Mouse (Mus musculus) spleen, postnatal 10 days (tissue): ENCODE measurements around the gene Matk.

Experiments used
- DNase-seq, 2 experiments: peaks; one replicate each; pipeline ENCODE4 v3.0.0; 2021 to 2022; ENCODE audit warnings: low spot score in 2 of 2

The Matk gene

DNA sequence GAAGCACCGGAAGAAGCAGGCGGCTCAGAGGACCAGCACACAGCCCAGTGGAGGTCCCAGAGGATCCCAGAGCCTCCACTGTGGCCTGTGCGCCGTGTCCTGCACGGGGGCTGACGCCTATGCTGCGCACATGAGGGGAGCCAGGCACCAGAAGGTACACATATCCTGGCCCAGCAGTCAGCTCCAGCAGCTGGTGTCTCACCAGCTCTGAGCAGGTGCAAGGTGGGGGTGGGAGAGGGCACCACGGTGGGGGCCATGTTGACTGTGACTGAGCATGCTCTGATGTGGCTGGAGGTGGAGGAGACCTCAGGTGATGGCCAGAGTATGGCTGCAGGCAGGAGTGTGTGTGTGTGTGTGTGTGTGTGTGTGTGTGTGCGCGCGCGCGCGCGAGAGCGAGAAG is 10.7 kb upstream of the Matk start:
- no peak for DNase-seq

DNA sequence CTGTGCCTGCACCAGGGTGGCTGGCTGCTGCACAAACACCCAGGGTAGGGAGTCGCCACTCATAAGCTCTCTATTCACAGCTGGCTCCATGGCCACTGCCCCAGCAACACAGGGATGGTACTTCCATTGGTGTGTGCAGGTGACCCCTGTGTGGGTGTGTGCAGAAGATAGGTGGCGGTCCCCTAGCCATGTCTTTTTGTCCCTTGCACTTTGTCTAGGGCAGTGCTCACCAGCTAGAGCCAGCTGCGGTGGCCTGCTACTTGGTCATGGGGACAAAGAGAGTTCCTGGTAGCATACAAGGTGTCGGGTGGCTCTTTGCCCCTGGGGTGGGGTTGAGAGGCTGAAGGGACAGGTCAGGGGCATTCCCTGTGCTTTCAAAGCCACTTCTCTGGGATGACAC is 8.6 kb upstream of the Matk start:
- no peak for DNase-seq

DNA sequence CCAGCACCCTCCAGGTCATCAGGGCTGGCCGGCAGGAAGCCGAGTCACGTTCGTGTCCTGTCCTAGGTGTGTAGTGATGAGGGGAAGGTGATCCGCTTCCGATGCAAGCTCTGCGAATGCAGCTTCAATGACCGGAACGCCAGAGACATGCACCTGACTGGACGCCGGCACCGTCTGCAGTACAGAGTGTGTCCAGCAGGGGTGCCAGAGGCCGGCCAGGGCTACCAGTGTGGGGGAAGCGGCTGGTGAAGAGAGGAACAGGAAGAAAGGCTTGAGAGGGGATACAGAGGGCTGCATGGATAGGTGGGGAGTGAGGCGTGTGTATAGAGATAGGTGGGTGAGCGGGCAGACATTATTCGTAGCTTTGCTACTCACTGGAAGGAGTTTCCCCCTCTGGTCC is 8.1 kb upstream of the Matk start:
- peak; percentile 82 to 88 for DNase-seq

DNA sequence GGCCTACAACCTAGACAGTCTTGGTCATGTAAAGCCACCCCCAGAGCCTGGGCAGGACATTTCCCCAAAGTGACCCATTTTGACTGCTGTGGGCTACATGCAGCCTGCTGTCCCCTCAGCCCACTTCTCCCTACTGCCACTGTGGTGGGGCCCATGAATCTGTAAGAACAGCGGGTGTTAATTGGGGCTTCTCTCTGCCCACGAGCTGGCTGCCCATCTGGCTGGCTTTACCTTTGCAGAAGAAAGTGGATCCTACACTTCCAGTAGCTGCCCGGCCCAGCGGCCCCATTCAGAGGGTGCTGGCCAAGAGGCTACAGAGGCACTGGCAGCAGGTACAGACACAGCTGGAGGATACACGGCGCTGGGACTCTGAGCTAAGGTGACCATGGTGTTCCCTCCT is 7.6 kb upstream of the Matk start:
- DNase-seq, result no peak

DNA sequence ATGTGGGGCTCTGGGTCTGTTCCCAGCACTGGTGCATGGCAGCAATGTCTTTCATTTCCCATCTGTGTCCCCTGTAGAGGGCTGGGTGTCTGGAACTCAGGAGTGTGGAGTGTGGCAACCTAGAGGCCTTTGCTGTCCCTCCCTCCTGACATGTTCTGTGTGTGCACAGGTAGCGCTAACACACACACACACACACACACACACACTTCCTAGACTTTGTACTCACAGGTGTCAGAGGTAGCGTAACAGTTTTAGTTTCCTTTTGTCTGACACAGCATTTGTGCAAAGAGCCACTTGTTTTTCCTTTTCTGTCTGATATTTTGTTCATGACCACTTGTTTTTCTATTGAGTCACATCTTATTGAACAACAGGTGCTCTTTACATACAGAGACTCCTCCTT is 4.9 kb upstream of the Matk start:
- no peak for DNase-seq

DNA sequence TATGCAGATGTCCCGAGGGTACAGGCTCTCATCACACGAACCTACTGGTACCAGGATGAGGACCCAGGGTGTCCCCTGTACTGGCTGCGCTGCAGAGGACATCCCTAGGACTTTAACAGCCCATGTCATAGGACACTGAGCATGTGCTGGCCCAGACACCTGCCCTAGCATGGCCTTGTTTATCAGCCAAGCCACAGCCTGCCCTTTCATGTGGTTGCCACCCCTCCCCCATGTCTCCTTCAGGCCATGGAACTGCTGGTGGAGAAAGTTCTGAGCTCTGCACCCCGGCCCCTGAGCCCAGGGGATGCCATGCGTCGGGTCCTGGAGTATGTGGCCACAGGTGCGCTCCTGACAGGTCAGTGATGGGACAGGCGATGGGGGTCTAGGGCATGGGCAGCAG is 3.3 kb upstream of the Matk start:
- DNase-seq, result no peak

DNA sequence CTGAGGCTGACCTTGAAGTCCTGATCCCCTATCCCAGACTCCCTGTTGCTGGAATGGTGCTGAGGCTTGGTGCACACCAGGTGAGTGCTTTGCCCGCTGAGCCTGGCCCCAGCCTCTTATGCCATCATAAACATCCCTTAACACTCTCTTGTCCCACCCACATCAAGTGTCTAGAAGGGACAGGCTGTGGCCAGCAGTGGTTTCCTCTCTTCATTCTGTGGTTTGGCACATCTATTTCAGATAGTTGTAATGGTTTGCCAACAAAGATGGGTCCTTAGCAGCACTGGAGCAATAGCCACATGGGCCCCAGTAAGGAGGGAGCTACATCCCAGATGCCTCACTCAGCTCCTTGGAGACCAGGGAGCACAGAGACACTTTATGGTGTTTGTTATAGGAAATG is 2.2 kb downstream of the Matk start:
- no peak for DNase-seq

DNA sequence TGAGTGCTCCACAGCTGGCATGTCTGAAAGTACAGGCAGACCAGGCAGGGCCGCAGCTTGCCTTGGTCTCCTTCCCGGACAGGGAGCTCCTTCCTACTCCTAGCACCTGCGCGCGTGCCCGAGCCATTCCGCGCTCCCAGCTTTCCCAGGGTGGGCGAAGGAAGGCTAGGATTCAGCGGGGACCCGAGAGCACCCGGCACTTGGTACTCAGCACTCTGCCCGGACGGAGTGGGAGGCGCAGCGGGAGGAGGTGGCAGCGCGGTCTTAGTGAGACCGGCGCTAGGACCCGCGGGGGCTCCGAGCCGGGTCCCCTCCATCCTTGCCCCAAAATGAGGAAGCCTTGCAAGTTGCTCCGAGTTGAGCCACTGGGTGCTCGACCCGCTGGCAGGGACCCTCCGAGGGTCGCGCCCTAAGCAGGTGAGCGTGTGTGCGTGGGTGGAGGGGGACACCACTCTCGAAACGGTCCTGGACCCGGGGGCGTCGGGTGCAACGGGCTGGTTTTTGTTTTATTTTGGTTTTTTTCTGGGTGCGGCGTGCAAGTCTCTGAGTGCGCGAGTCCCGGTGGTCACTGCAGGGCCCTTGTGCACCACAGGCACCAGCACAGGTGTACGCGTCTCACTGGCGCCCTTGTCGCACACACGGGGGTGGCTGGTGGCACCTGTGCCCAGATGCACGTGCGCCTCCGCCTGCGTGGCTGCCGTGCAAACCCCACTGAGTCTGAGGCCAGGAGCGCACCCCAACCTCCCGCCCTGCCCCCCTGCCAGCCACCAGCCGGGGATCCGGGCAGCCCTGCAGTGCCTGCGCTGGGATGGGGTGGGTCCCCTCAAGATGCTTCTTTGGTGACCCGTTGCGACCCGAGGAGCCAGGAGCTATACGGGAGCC is 4.7 kb downstream of the Matk start:
- peak in 1 of 2 experiments; percentile 57 for DNase-seq

DNA sequence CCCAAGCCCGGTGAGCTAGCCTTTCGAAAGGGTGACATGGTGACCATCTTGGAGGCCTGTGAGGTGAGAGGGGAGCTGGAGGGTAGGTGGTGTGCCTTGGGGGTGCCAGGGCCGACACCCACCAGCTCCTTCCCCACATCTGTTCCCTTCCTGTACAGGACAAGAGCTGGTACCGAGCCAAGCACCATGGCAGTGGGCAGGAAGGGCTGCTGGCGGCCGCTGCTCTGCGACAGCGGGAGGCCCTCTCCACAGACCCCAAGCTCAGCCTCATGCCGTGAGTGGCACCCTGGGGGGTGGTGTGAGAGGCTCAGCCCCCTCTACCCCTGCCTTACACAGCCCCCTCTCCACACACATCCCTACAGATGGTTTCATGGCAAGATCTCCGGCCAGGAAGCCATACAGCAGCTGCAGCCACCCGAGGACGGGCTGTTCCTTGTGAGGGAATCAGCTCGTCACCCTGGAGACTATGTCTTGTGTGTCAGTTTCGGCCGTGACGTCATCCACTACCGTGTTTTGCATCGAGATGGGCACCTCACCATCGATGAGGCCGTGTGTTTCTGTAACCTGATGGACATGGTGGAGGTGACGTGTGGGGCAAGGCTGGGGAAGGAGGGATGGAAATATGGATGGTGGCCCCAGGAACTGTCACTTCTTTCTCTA is 6.6 kb downstream of the Matk start:
- DNase-seq, result no peak

DNA sequence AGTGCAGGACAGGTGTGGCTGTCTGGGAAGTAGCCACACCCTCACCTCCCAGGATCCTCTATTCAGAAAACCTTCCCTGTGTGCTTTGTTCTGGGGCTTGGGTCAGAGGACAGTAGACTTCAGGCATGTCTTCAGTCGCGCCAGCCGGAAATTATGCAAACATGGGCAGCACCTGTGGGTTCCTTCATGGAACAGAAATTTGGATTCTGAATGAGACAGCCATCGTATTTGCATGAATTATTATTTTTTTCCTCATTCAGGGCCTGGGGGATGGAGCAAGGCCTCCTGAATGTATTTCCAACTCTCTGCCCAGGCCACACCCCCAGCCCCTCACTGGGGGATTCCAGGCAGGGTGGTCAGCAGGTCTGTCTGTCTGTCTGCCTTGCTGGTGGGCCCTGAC is 8.3 kb downstream of the Matk start:
- no peak for DNase-seq

DNA sequence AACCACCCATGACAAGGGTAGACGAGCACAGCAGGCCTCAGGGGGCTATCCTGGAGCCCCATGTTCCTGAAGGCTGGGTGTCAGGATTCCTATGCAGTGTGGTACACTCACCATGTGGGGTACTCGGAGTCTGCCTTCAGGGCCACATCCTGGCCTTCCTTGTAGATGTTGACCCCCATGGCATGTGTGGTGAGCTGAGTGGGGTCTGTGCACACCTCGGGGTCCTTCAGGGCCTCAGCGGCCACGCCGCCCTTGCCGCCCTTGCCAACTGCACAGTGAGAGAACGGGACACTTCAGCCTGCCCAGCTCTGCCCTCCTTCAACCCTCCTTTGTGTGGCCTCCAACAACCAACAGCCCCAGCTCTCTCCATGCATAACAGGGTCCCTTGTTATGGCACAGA is 12.8 kb downstream of the Matk start:
- no peak for DNase-seq

DNA sequence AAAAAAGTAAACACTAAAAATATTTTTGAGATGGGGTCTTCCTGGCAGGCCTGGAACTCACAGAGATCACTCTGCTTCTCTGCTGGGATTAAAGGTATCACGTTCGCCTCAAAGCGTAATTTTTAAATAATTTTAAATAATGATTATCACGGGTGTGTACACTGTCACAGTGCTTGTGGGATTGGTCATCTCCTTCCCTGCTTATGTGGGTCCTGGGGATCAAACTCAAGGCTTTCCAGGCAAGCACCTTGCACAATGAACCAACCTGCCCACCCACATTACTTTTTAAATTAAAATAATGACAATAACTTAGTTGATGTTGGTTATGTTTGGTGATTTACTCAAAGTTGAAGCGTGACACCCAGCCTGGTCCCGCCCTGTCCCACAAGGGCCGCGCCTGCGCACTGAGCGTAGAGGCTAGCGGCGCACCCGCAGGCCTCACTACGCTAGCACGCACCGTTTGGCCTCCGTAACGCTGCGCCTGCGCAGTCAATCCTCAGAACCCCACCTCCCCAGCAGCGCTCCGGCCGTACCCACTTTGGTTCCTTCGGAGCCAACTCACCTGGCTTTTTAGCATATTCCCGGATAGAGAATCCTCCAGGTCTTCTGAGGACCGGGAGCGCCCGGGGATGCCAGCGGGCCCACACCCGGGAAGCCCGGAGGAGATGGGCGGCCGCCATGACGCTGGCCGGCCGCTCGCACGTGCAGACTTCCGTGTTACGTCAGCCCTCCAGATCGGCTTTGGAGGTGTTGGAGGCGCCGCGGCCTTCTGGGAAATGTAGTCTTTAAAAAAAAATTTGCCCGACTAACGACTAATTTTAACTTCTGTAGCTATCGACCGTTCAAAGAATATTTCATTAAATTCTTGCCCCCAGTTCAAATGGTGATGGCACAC is 13.7 kb downstream of the Matk start, which contains the start of the genes Mrpl54 and Apba3:
Mrpl54 (minus strand) TSS at position 724 of the 895 bp plus-strand sequence.
Apba3 (plus strand) TSS at position 750 of the 895 bp plus-strand sequence.
- DNase-seq, result peak; percentile 98

DNA sequence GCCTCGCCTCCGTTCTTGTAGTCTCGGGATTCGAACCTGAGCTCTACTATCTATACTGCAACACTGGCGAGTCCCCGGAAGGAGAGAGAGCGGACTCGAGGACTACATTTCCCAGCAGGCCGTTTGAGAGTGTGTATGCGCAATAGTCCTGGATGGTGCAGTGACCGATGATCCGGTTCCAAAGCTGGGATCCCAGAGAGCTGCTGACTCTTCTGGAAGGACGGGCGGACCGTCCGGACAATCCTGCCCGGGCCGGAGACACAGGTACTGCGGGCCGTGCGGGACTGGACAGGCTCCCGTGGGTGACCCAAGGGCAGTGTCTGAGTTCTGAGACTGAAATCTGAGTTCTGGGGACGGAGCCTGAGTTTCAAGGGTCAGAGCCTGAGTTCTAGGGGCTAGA is 15.3 kb downstream of the Matk start:
- DNase-seq, result peak; percentile 56 to 80

DNA sequence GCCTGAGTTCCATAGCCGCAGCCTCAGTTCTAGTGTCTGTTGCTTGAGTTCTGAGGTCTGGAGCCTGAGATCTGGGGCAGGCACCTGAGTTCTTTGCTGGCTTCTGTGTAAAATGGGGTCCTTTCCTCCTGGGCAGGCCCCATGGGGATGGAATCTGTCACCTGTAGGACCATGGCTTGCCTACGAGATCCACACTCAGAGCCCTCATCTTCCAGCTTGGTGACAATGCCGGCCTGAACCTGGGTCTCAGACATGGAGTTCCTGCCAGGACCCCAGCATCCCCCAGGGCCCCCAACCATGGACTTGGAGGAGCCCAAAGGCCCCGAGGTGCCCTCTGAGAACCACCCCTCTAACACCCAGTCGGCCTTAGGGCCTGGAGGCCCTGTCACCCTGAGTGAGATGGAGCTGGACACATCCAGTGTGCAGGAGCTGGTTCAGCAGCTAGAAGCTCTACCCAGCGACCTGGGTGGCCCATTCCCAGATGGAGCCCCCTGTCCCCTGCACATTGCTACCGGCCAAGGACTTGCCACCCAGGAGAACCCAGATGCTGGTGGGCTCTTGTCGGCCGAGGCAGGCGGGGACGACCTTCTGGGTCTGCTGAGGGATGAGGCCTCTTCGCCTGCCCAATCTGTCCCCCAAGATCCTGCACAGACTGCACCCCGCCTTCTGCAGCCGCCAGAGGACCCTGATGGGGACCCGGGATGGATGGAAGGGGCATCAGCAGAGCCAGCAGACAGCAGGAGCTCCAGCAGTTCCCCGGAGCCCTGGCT is 16.1 kb downstream of the Matk start:
- DNase-seq, result no peak

DNA sequence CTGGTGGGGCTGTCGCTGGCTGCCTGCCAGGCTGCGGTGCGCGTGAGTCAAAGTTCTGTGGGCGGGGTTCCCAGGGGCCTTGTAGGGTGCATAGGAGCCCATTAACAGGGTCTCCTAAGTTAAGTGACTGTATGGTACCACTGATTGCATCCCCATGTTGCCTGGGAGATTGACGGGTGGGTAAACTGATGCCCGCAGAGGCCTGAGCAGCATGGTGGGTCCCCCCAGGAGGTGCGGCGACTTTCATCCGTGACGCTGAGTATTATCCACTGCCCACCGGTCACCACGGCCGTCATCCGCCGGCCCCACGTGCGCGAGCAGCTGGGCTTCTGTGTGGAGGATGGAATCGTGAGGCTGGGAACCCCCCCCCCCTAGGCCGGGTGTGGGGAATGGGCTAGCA is 19.6 kb downstream of the Matk start:
- no peak for DNase-seq

DNA sequence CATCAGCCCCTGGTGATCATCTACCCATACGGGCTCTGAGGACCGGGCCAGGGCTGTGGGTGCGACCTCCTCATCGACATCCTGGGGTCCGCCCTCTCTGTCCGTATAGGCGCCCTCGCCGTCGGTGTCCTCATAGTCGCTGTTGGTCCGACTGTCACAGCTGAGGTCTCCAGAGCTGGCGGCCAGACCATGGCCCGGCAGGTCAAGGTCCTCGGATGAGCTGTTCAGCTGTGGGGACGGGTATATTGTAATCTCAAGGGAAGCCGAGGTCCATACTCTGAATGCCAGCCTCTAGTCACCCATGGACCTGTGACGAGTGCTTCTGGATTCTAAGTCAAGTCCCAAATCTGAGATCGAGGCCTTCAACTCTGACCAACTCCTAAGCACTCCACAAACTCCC is 21.1 kb downstream of the Matk start:
- DNase-seq, result no peak

DNA sequence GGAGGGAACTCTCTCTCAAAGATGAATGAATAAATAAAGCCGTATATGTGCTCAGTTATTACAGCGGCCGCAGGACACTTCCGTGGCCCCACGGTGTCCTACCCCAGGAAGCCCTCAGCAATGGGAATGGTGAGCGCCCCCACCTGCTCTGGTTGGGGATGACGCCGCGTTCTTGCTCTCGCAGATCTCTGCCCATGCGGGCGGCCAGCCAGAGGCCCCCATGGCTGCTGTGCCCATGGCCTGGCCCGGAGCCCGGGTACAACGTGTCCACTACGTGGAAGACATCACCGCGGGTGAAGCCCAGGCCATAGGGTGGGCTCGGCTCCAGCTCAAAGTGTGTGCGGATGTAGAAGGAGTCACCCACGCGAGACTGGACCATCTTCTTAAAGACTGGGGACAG is 24.9 kb downstream of the Matk start:
- DNase-seq, result no peak

DNA sequence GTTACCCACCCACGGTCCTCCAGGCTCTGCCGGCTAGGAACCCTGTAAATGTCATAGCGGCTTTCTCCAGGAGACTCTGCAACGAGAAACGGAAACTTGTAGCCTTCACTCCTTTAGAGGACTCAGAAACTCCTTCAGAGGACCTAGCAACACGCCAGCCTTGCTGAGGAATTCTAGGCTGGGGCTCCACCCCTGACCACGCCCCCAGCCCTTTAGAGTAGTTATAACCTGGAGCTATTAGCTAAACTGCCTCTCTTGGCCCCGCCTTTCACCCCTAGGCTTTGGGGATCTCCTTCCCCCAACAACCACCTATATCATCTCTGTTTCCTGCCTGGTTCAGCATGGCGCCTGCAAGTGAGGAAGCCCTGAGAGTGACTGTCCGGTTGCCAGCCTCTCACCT is 26.8 kb downstream of the Matk start:
- no peak for DNase-seq

DNA sequence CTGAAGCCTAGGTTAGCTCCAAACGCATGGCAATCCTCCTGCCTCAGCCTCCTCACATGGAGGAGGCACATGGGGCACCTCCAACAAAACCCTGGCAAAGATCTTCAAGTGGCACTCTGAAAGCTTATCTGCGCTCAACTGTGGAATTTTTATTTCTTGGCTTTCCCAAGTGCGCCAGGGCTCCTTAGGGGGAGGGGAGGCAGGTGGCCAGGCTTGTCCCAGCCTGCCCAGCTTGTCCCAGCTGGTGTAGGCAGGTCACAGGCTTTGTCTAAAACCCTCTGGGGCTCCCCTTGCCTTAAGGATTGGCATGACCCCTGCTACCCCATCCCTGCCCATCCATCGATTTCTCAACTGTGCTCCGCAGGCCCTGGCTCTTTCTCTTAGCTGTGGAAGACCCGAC is 31.5 kb downstream of the Matk start:
- no peak for DNase-seq

DNA sequence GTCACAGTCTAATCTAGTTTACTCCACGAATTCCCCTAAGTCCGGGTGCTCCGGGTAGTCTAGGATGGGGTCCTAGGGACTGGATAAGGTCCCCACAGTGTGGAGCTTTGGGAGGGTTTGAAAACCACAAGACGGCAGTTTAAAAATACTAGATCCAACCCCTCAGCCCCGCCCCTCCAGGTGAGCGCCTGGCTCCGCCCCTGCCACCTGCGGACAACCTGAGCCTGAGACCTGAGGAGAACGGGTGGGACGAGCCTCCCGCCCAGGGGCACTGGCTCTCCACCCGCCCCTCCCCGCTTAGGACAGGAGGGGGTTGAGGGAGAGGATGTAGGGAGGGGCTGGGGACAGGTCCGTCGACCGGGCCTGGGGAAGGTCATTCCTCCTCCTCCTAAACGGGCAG is 32.0 kb downstream of the Matk start:
- DNase-seq, result no peak

DNA sequence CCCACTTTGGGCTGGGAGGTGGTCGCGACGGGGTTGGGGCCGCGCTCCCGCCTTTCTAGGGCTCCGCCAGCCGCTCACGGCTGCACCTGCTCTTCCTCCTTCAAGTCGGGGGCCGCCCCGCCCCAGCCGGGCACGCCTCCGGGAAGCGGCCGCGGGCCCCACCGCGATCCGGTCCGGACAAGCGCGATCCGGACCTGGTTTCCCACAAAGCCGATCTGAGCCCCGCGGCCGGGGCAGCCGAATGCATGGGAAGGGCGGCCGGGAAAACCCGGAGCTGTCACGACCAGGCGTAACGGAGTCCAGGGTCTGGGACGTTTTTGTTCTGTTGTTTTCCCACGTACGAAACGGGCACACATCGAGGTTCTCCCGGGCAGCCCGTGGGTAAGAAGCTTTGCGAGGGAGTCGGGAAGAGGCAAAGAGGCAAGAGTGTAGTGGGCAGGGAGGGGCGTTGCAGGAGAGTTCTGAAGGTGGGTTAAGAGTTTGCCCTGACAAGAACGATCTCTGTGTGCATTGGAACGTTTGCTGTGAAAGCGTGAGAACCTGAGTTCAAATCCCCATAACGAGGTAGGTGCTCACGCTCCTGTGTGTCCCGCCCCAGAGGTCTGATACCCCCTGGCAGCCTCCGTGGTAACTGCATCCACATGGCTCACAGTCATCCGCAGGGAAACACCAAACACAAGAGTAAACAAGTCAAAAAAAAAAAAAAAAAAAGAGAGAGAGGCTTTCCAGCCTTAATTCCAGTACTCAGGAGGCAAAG is 33.1 kb downstream of the Matk start:
- peak; percentile 91 to 94 for DNase-seq
